ENCODE assay signal across 8 mouse cellular contexts in genomic region chr2:106955621-106956020, GRCm38 (mm10). TPM values are rescaled to one million over a fixed set of nuclear protein-coding genes. Genes with fewer than 3 reads are reported as not detected.
DNase-seq lines count a peak whose midpoint lies in the region; ATAC-seq lines count a peak whose summit lies in the region.

No protein-coding gene starts in this region.

- peaks cover 5% of the 10 kb centered on the region; the same call in 1 of the 2 replicates for H3K4me1 ChIP-seq in heart, embryonic 10.5 days
- H3K4me1 ChIP-seq in embryonic facial prominence, embryonic 15.5 days, result peaks cover 2% of the 10 kb centered on the region; the same call in 1 of the 2 replicates
- H3K4me1 ChIP-seq in limb, embryonic 11.5 days (ENCODE audit: control insufficient read depth, insufficient read depth, low read length), result peaks cover 2% of the 10 kb centered on the region; the same call in 1 of the 2 replicates

- H3K4me2 ChIP-seq in embryonic facial prominence, embryonic 15.5 days (replicated peaks), result peak overlapping the region; percentile 30
- no peak overlapping the region for H3K4me2 ChIP-seq in limb, embryonic 11.5 days (ENCODE audit: low read depth, severe bottlenecking)

- H3K27me3 ChIP-seq in heart, embryonic 10.5 days (ENCODE audit: insufficient read depth, poor library complexity, severe bottlenecking), result no peaks in the 10 kb centered on the region; the same call in 1 of the 2 replicates
- H3K27me3 ChIP-seq in embryonic facial prominence, embryonic 15.5 days, result no peaks in the 10 kb centered on the region
- no peaks in the 10 kb centered on the region for H3K27me3 ChIP-seq in limb, embryonic 11.5 days (ENCODE audit: control insufficient read depth, insufficient read depth, low read length)
- no peaks in the 10 kb centered on the region for H3K27me3 ChIP-seq in splenic B cell, adult 2 months (ENCODE audit: control insufficient read depth, insufficient read depth, low read length, poor library complexity, severe bottlenecking)

- no peak for ATAC-seq in embryonic facial prominence, embryonic 15.5 days (ENCODE audit: insufficient number of reproducible peaks, low FRiP score, low TSS enrichment, low read depth)
- no peak for ATAC-seq in limb, embryonic 11.5 days (ENCODE audit: insufficient number of reproducible peaks, low FRiP score, low TSS enrichment, low read depth)
- no peak for ATAC-seq in monocyte, adult 5-6 weeks (replicated peaks; ENCODE audit: insufficient number of reproducible peaks, low FRiP score, low TSS enrichment, poor library complexity, severe bottlenecking)

- H3K9ac ChIP-seq in embryonic facial prominence, embryonic 15.5 days, result no peak overlapping the region
- no peak overlapping the region for H3K9ac ChIP-seq in limb, embryonic 11.5 days (ENCODE audit: low read length)

- H3K4me3 ChIP-seq in heart, embryonic 10.5 days, result no peak overlapping the region
- peak overlapping the region; percentile 20; the same call in 1 of the 2 replicates for H3K4me3 ChIP-seq in embryonic facial prominence, embryonic 15.5 days (replicated peaks)
- no peak overlapping the region for H3K4me3 ChIP-seq in limb, embryonic 11.5 days (ENCODE audit: low read depth, low read length)

- no peaks in the 10 kb centered on the region for H3K9me3 ChIP-seq in heart, embryonic 10.5 days
- no peaks in the 10 kb centered on the region for H3K9me3 ChIP-seq in embryonic facial prominence, embryonic 15.5 days (replicated peaks)
- H3K9me3 ChIP-seq in limb, embryonic 11.5 days (ENCODE audit: control insufficient read depth, low read length), result no peaks in the 10 kb centered on the region

- no peak overlapping the region for H3K27ac ChIP-seq in heart, embryonic 10.5 days
- no peak overlapping the region for H3K27ac ChIP-seq in embryonic facial prominence, embryonic 15.5 days (replicated peaks)
- H3K27ac ChIP-seq in limb, embryonic 11.5 days (replicated peaks; ENCODE audit: low read depth, low read length), result no peak overlapping the region

- 16% methylated on average over 10 of the region's 10 CpGs for WGBS in heart, embryonic 10.5 days
- WGBS in embryonic facial prominence, embryonic 15.5 days, result 9% methylated on average over 10 of the region's 10 CpGs
- WGBS in limb, embryonic 11.5 days, result 19% methylated on average over 10 of the region's 10 CpGs

- H3K36me3 ChIP-seq in heart, embryonic 10.5 days, result no peaks in the 10 kb centered on the region
- no peaks in the 10 kb centered on the region for H3K36me3 ChIP-seq in embryonic facial prominence, embryonic 15.5 days
- no peaks in the 10 kb centered on the region for H3K36me3 ChIP-seq in limb, embryonic 11.5 days (ENCODE audit: control insufficient read depth, insufficient read depth, low read length)
- H3K36me3 ChIP-seq in splenic B cell, adult 2 months (ENCODE audit: control insufficient read depth, insufficient read depth, low read length, poor library complexity, severe bottlenecking), result no peaks in the 10 kb centered on the region

- peak; percentile 9 to 67 for DNase-seq in heart, adult 18-20 months
- DNase-seq in heart, embryonic 10.5 days (ENCODE audit: low spot score), result no peak
- DNase-seq in urinary bladder, postnatal 14 days (ENCODE audit: low spot score), result peak; percentile 8
- no peak for DNase-seq in urinary bladder, adult 2 months (ENCODE audit: low spot score)
- peak; percentile 40 for DNase-seq in limb, embryonic 11.5 days (ENCODE audit: low spot score)
- DNase-seq in splenic B cell, adult 2 months (ENCODE audit: low read depth, low spot score), result peak; percentile 10

RNA-seq across cellular contexts. Expression of gene Arl14ep, which starts 18.6 kb away (rescaled TPM):
- total RNA-seq in heart, adult 18-20 months (2021), result 10 to 100 TPM in 1 of 2 experiments, 1 to 10 TPM in 1; 9.3 to 11.1 TPM
- 27.9 and 33.0 TPM in 2 replicates for polyA plus RNA-seq in heart, embryonic 10.5 days (2016; fragmentation: Nextera tagmentation; extraction: Ambion mirVana)
- polyA plus RNA-seq in urinary bladder, adult 2 months (2012; rRNA removed), result 19.9 and 21.6 TPM in 2 replicates
- 45.7 and 50.6 TPM in 2 replicates for polyA plus RNA-seq in embryonic facial prominence, embryonic 15.5 days (2015; fragmentation: Nextera tagmentation; extraction: Ambion mirVana)
- 63.1 and 64.9 TPM in 2 replicates for polyA plus RNA-seq in limb, embryonic 11.5 days (2014; fragmentation: Nextera tagmentation; extraction: Ambion mirVana)
- total RNA-seq in monocyte, adult 5-6 weeks (2017), result 25.8 to 28.6 TPM (median 27.7 TPM) in 3 replicates

Comparison
In these comparisons a context has a peak if more than half of its experiments do, and no peak if none do; other contexts are left out.
1. DNase-seq: peak in heart, adult 18-20 months (2 of 2), urinary bladder, postnatal 14 days (single experiment), limb, embryonic 11.5 days (single experiment) and splenic B cell, adult 2 months (single experiment); none in heart, embryonic 10.5 days (single experiment) and urinary bladder, adult 2 months (single experiment).